Mouse (Mus musculus) cerebellum, adult 2 months (tissue): ENCODE results near the gene Adcy9. TPM values are rescaled to one million over a fixed set of nuclear protein-coding genes. Genes with fewer than 3 reads are reported as not detected.

Experiments
- DNase-seq, 2 experiments: peaks; one replicate each; pipeline ENCODE4 v3.0.0; 2021
- H3K27ac ChIP-seq: fragments of 200-500 bp; 2 replicates; pipeline ENCODE4 v1.5.1; 2012; ENCODE audit warnings: low read length, control low read depth, inconsistent platforms; ENCODE audit not compliant: insufficient read depth
- H3K27me3 ChIP-seq: fragments of 200-500 bp; 2 replicates; pipeline ENCODE4 v1.6.1; 2012; ENCODE audit warnings: inconsistent platforms, mild to moderate bottlenecking, low read length, moderate library complexity; ENCODE audit not compliant: control insufficient read depth, insufficient read depth
- H3K4me1 ChIP-seq: fragments of 200-500 bp; 2 replicates; pipeline ENCODE4 v1.6.1; 2011; ENCODE audit warnings: low read length; ENCODE audit not compliant: control insufficient read depth, insufficient read depth
- H3K4me3 ChIP-seq: fragments of 200-500 bp; replicated peaks from 2 replicates; pipeline ENCODE3; 2011; ENCODE audit warnings: mild to moderate bottlenecking, low read depth, low read length, control low read depth; ENCODE audit not compliant: insufficient read depth
- CTCF ChIP-seq: fragments of 200-500 bp; IDR thresholded peaks from 2 replicates; pipeline ENCODE4 v1.5.1; 2011; ENCODE audit warnings: low read depth, mild to moderate bottlenecking, control low read depth, low read length, moderate library complexity, borderline replicate concordance; ENCODE audit not compliant: insufficient read depth
- POLR2A ChIP-seq: fragments of 200-500 bp; IDR thresholded peaks from 2 replicates; pipeline ENCODE4 v1.6.1; 2011; ENCODE audit warnings: low read length, control low read depth, borderline replicate concordance; ENCODE audit not compliant: insufficient read depth
- WGBS: fragments of 180-500 bp; shearing (Covaris S2); methylation state at CpG from one replicate; pipeline ENCODE4 v1.1.7; 2018; 5-methylcytosine and 5-hydroxymethylcytosine counted together
- polyA plus RNA-seq: library from polyadenylated mRNA; depleted of rRNA; stranded (reverse); fragments of >200 nt; gene quantifications from 2 replicates; pipeline ENCODE4 v1.2.3, GENCODE M21; 2012

Gene Adcy9
- polyA plus RNA-seq, 1 experiment, result 23.7 TPM

- DNase-seq, result no peak
- Histone ChIP-seq H3K4me3 (no peak overlapping the region), H3K27me3 (no peaks in the 10 kb centered on the region), H3K4me1 (peaks cover 10% of the 10 kb centered on the region), H3K27ac (no peak overlapping the region)
- 92% methylated on average over 4 of the region's 4 CpGs for WGBS
- TF ChIP-seq CTCF (no peak), POLR2A (no peak)
These were observed 25.2 kb downstream of the Adcy9 start for GRCm38 (mm10) chr16:4394991-4395590.

- H3K27ac ChIP-seq, result no peak overlapping the region
- TF ChIP-seq POLR2A, result no peak
- TF ChIP-seq CTCF, result no peak
- H3K4me1 ChIP-seq, result peaks cover 6% of the 10 kb centered on the region
- peak in 1 of 2 experiments; percentile 29 for DNase-seq
- 25% methylated on average over 4 of the region's 4 CpGs for WGBS
- no peaks in the 10 kb centered on the region for H3K27me3 ChIP-seq
- H3K4me3 ChIP-seq, result no peak overlapping the region
These were observed 36.7 kb downstream of the Adcy9 start for GRCm38 (mm10) chr16:4383473-4384038.

GRCm38 (mm10) chr16:4382406-4382805 is 37.9 kb downstream of the Adcy9 start:
- Histone ChIP-seq H3K4me3 (no peak overlapping the region), H3K27ac (no peak overlapping the region), H3K4me1 (peaks cover 6% of the 10 kb centered on the region), H3K27me3 (no peaks in the 10 kb centered on the region)
- WGBS, result 96% methylated on average over 3 of the region's 3 CpGs
- TF ChIP-seq POLR2A (no peak), CTCF (no peak)
- no peak for DNase-seq

- TF ChIP-seq CTCF (no peak), POLR2A (no peak)
- WGBS, result 76% methylated on average over 4 of the region's 4 CpGs
- no peak for DNase-seq
- Histone ChIP-seq H3K4me3 (no peak overlapping the region), H3K27me3 (no peaks in the 10 kb centered on the region), H3K27ac (no peak overlapping the region), H3K4me1 (peaks cover 6% of the 10 kb centered on the region)
These were observed 38.8 kb downstream of the Adcy9 start for GRCm38 (mm10) chr16:4381487-4381886.

GRCm38 (mm10) chr16:4378788-4379187 is 41.5 kb downstream of the Adcy9 start:
- no peak for DNase-seq
- Histone ChIP-seq H3K27ac (no peak overlapping the region), H3K27me3 (no peaks in the 10 kb centered on the region), H3K4me1 (peaks cover 6% of the 10 kb centered on the region), H3K4me3 (no peak overlapping the region)
- 69% methylated on average over 1 of the region's 1 CpGs for WGBS
- no peak for TF ChIP-seq CTCF
- no peak for TF ChIP-seq POLR2A

- DNase-seq, result no peak
- TF ChIP-seq POLR2A (no peak), CTCF (no peak)
- H3K4me3 ChIP-seq, result no peak overlapping the region
- no peaks in the 10 kb centered on the region for H3K4me1 ChIP-seq
- WGBS, result 76% methylated on average over 5 of the region's 5 CpGs
- no peaks in the 10 kb centered on the region for H3K27me3 ChIP-seq
- no peak overlapping the region for H3K27ac ChIP-seq
These were observed 42.7 kb downstream of the Adcy9 start for GRCm38 (mm10) chr16:4377556-4377955.

GRCm38 (mm10) chr16:4374780-4375380 is 45.4 kb downstream of the Adcy9 start:
- WGBS, result 72% methylated on average over 7 of the region's 7 CpGs

GRCm38 (mm10) chr16:4374270-4374669 is 46.0 kb downstream of the Adcy9 start:
- no peaks in the 10 kb centered on the region for H3K27me3 ChIP-seq
- no peak overlapping the region for H3K4me3 ChIP-seq
- WGBS, result 83% methylated on average over 5 of the region's 5 CpGs
- no peak overlapping the region for H3K27ac ChIP-seq
- no peak for DNase-seq
- H3K4me1 ChIP-seq, result peaks cover 11% of the 10 kb centered on the region
- TF ChIP-seq CTCF (no peak), POLR2A (no peak)

More at GRCm38 (mm10) chr16:4374780-4375380, 45.4 kb downstream of the Adcy9 start:
- Histone ChIP-seq H3K27me3 (no peaks in the 10 kb centered on the region), H3K4me1 (peaks cover 11% of the 10 kb centered on the region), H3K27ac (no peak overlapping the region), H3K4me3 (no peak overlapping the region)
- TF ChIP-seq POLR2A (no peak), CTCF (no peak)
- DNase-seq, result no peak
